Mouse (Mus musculus) layer of hippocampus, adult 9-10 months (tissue): ENCODE data around the gene Fgfr1op2.
A peak's percentile ranks its signal among the peaks of the same experiment; 100 is the strongest.
"Not testable (repeated sequence)": the region's sequence is repeated elsewhere in the genome, so short reads cannot be mapped to it uniquely, and the experiment has no call there.

Experiments used
- DNase-seq: peaks from one replicate; pipeline ENCODE4 v3.0.0; 2022; ENCODE audit warnings: low spot score

Gene Fgfr1op2

GRCm38 (mm10) chr6:146576903-146577302, at the start of gene Fgfr1op2:
Gene Fgfr1op2 (plus strand): TSS chr6:146577203.
- DNase-seq = no peak

- no peak for DNase-seq
Observed at GRCm38 (mm10) chr6:146527537-146527936, 49.5 kb upstream of the Fgfr1op2 start.

GRCm38 (mm10) chr6:146530363-146530762, 46.6 kb upstream of the Fgfr1op2 start:
- no peak for DNase-seq

GRCm38 (mm10) chr6:146530769-146531168, 46.2 kb upstream of the Fgfr1op2 start:
- DNase-seq = no peak

- DNase-seq = no peak
Observed at GRCm38 (mm10) chr6:146533146-146533545, 43.9 kb upstream of the Fgfr1op2 start.

GRCm38 (mm10) chr6:146535501-146535900, 41.5 kb upstream of the Fgfr1op2 start:
- DNase-seq = no peak

GRCm38 (mm10) chr6:146537111-146537510, 39.9 kb upstream of the Fgfr1op2 start:
- no peak for DNase-seq

- no peak for DNase-seq
Observed at GRCm38 (mm10) chr6:146538071-146538470, 38.9 kb upstream of the Fgfr1op2 start.

- no peak for DNase-seq
Observed at GRCm38 (mm10) chr6:146538661-146539060, 38.3 kb upstream of the Fgfr1op2 start.

- no peak for DNase-seq
Observed at GRCm38 (mm10) chr6:146540386-146540785, 36.6 kb upstream of the Fgfr1op2 start.

- DNase-seq = no peak
Observed at GRCm38 (mm10) chr6:146544622-146545021, 32.4 kb upstream of the Fgfr1op2 start.

GRCm38 (mm10) chr6:146545289-146545865, 31.6 kb upstream of the Fgfr1op2 start:
- no peak for DNase-seq

GRCm38 (mm10) chr6:146550421-146550820, 26.6 kb upstream of the Fgfr1op2 start:
- DNase-seq = no peak

- DNase-seq = no peak
Observed at GRCm38 (mm10) chr6:146551326-146551725, 25.7 kb upstream of the Fgfr1op2 start.

- DNase-seq = not testable (repeated sequence)
Observed at GRCm38 (mm10) chr6:146562461-146562860, 14.5 kb upstream of the Fgfr1op2 start.

GRCm38 (mm10) chr6:146572073-146572472, 4.9 kb upstream of the Fgfr1op2 start:
- DNase-seq = no peak

- DNase-seq = peak; percentile 79
Observed at GRCm38 (mm10) chr6:146577310-146578109, 507 bp downstream of the Fgfr1op2 start, which contains the start of gene Ints13. Gene Ints13 (minus strand): TSS chr6:146577835.

- DNase-seq = peak; percentile 41
Observed at GRCm38 (mm10) chr6:146578111-146578531, 1.1 kb downstream of the Fgfr1op2 start.

GRCm38 (mm10) chr6:146578586-146578985, 1.6 kb downstream of the Fgfr1op2 start:
- DNase-seq = no peak

- peak; percentile 40 for DNase-seq
Observed at GRCm38 (mm10) chr6:146580381-146580926, 3.5 kb downstream of the Fgfr1op2 start.

GRCm38 (mm10) chr6:146583366-146584046, 6.5 kb downstream of the Fgfr1op2 start:
- DNase-seq = no peak

- no peak for DNase-seq
Observed at GRCm38 (mm10) chr6:146585134-146585533, 8.1 kb downstream of the Fgfr1op2 start.
